Mouse (Mus musculus) CH12.LX (cell line): ENCODE measurements around the gene Cd81.

Experiments
- ELF1 ChIP-seq: IDR thresholded peaks from 2 replicates; pipeline ENCODE4 v1.6.1; 2014; ENCODE audit warnings: low read depth, mild to moderate bottlenecking, inconsistent platforms, low read length, improper control_type of control experiment
- MAFK ChIP-seq: IDR thresholded peaks from 2 replicates; pipeline ENCODE4 v1.6.1; 2011; ENCODE audit warnings: low read length, improper control_type of control experiment; ENCODE audit not compliant: insufficient replicate concordance
- POLR2A ChIP-seq: IDR thresholded peaks from 2 replicates; pipeline ENCODE4 v1.6.1; 2011; ENCODE audit warnings: low read depth, mild to moderate bottlenecking, improper control_type of control experiment, low read length
- ZC3H11A ChIP-seq: IDR thresholded peaks from 2 replicates; pipeline ENCODE4 v1.6.1; 2012; ENCODE audit warnings: low read depth, mild to moderate bottlenecking, inconsistent platforms, low read length, improper control_type of control experiment

DNA sequence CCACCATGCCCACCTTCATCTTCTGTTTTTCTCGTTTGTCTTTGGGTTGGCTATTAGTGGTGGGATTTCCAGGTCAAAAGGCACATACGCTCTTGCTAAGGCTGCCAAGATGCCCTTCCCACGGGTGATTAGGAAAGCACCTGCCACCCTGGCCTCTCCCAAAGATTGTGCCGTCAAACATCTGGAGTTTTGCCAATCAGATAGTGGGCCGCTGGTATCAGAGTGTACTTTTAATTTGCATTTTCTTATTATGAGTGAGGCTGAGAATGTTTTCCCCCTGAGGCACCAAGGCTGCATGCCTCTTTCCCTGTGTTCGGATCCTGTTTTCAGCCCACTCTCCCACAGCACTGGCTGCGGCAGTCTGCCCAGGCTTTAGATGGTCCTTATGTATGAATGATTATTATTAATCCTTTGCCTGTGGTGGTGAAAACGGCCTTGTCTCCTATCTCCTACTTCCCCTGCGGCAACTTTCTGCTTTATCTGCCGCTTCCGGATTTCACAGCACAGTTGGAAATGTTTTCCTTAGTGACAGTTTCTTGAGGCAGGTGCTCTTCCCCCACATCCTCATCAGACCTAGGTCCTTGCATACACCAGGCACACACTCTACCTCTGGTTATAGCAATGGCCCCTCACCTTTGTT lies 52.8 kb downstream of the Cd81 start:
- no peak for TF ChIP-seq ZC3H11A
- TF ChIP-seq ELF1 = no peak
- TF ChIP-seq MAFK = no peak
- TF ChIP-seq POLR2A = no peak
